Mouse (Mus musculus) brain, embryonic 14.5 days (tissue): ENCODE results near the gene Nfia.

Source experiments
- CTCF ChIP-seq: fragments of 200-500 bp; IDR thresholded peaks from 2 replicates; pipeline ENCODE4 v1.5.1; 2012; ENCODE audit warnings: inconsistent platforms, mild to moderate bottlenecking, moderate library complexity, borderline replicate concordance; ENCODE audit not compliant: insufficient read depth, insufficient read length; ENCODE audit errors: extremely low read depth
- POLR2A ChIP-seq: fragments of 200-500 bp; IDR thresholded peaks from 2 replicates; pipeline ENCODE4 v1.6.1; 2012; ENCODE audit warnings: mild to moderate bottlenecking, inconsistent platforms, borderline replicate concordance; ENCODE audit not compliant: poor library complexity, insufficient read depth, insufficient read length, severe bottlenecking; ENCODE audit errors: extremely low read depth

- TF ChIP-seq CTCF (no peak), POLR2A (no peak)
These were observed 42.1 kb upstream of the Nfia start for GRCm38 (mm10) chr4:97730416-97730815.
